Mouse (Mus musculus): Measurements from ENCODE around the gene Slc12a5. TPM values are rescaled to one million over a fixed set of nuclear protein-coding genes. Genes with fewer than 3 reads are reported as not detected.
A peak's percentile ranks its signal among the peaks of the same experiment; 100 is the strongest.

Gene Slc12a5
- polyA plus RNA-seq, 1 experiment: 386 TPM

DNA sequence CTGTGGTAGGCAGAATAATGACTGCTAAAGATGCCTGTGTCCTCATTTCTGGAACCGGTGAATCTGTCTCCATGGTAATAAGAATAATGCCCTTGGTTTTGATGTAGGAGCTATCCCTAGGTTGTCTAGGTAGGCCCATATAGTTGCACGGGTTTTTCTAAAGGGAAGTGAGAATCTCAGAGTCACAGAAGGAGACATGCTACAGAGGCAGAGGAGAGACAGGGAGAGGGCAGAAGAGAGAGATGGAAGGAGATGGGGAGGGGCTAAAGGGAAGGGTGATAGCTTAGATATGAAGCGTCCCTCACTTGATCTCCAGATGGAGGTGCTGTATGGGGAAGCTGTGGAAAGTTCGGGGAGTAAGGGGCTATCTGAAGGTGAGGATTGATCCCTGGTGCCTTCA, 76.8 kb downstream of the Slc12a5 start:
- Histone ChIP-seq H3K27me3 (ENCODE audit: control insufficient read depth, insufficient read depth, low read length) (no peaks in the 10 kb centered on the region), H3K27ac (ENCODE audit: insufficient read depth, low read length) (no peak overlapping the region), H3K4me3 (replicated peaks; ENCODE audit: insufficient read depth, low read depth, low read length) (no peak overlapping the region), H3K4me1 (ENCODE audit: control insufficient read depth, insufficient read depth, low read length) (peaks cover 4% of the 10 kb centered on the region; the same call in 1 of the 2 replicates)
- 72% methylated on average over 4 of the region's 4 CpGs for WGBS
- TF ChIP-seq CTCF (IDR thresholded peaks at IDR 0.05; ENCODE audit: borderline replicate concordance, insufficient read depth, low read depth, low read length): no peak
- no peak for TF ChIP-seq POLR2A (IDR thresholded peaks at IDR 0.05; ENCODE audit: borderline replicate concordance, insufficient read depth, low read length)
- DNase-seq: no peak

DNA sequence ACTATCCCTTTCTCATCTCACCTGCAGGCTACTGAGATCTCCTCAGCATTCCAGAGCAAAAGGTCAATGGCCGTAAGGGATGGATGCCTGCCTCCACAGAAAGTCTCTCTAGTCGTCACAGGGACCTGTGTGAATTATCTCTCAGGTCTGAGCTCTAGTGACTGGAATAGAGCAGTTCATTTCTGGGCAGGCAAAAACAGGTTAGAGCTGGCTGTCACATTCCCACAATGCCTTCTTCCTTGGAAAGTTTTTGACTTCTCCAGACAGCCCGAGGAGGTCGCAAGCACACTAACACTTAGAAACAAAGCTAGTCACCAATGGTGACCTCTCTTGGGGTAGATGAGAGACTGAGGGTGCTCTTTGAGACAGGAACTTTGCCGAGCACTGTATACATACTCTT, 81.5 kb downstream of the Slc12a5 start:
- DNase-seq: no peak
- Histone ChIP-seq H3K27ac (ENCODE audit: insufficient read depth, low read length) (no peak overlapping the region), H3K4me3 (replicated peaks; ENCODE audit: insufficient read depth, low read depth, low read length) (no peak overlapping the region), H3K4me1 (ENCODE audit: control insufficient read depth, insufficient read depth, low read length) (no peaks in the 10 kb centered on the region), H3K27me3 (ENCODE audit: control insufficient read depth, insufficient read depth, low read length) (no peaks in the 10 kb centered on the region)
- 93% methylated on average over 5 of the region's 5 CpGs for WGBS
- no peak for TF ChIP-seq CTCF (IDR thresholded peaks at IDR 0.05; ENCODE audit: borderline replicate concordance, insufficient read depth, low read depth, low read length)
- no peak for TF ChIP-seq POLR2A (IDR thresholded peaks at IDR 0.05; ENCODE audit: borderline replicate concordance, insufficient read depth, low read length)

GRCm38 (mm10) chr2:165043090-165043636, 82.6 kb downstream of the Slc12a5 start:
- no peak for TF ChIP-seq CTCF (IDR thresholded peaks at IDR 0.05; ENCODE audit: borderline replicate concordance, insufficient read depth, low read depth, low read length)
- no peak for TF ChIP-seq POLR2A (IDR thresholded peaks at IDR 0.05; ENCODE audit: borderline replicate concordance, insufficient read depth, low read length)
- WGBS: 7% methylated on average over 17 of the region's 17 CpGs
- no peaks in the 10 kb centered on the region for H3K4me1 ChIP-seq (ENCODE audit: control insufficient read depth, insufficient read depth, low read length)
- H3K27me3 ChIP-seq (ENCODE audit: control insufficient read depth, insufficient read depth, low read length): no peaks in the 10 kb centered on the region
- H3K27ac ChIP-seq (ENCODE audit: insufficient read depth, low read length): no peak overlapping the region
- peak overlapping the region; percentile 22 for H3K4me3 ChIP-seq (replicated peaks; ENCODE audit: insufficient read depth, low read depth, low read length)
- DNase-seq: peak in 1 of 2 experiments; percentile 12

- DNase-seq: no peak
- TF ChIP-seq CTCF (IDR thresholded peaks at IDR 0.05; ENCODE audit: borderline replicate concordance, insufficient read depth, low read depth, low read length) (no peak), POLR2A (IDR thresholded peaks at IDR 0.05; ENCODE audit: borderline replicate concordance, insufficient read depth, low read length) (no peak)
- 72% methylated on average over 2 of the region's 2 CpGs for WGBS
- Histone ChIP-seq H3K27ac (ENCODE audit: insufficient read depth, low read length) (no peak overlapping the region), H3K4me3 (replicated peaks; ENCODE audit: insufficient read depth, low read depth, low read length) (no peak overlapping the region), H3K4me1 (ENCODE audit: control insufficient read depth, insufficient read depth, low read length) (no peaks in the 10 kb centered on the region), H3K27me3 (ENCODE audit: control insufficient read depth, insufficient read depth, low read length) (no peaks in the 10 kb centered on the region)
Observed at GRCm38 (mm10) chr2:165043729-165044128, 83.1 kb downstream of the Slc12a5 start.

- TF ChIP-seq CTCF (IDR thresholded peaks at IDR 0.05; ENCODE audit: borderline replicate concordance, insufficient read depth, low read depth, low read length): no peak
- TF ChIP-seq POLR2A (IDR thresholded peaks at IDR 0.05; ENCODE audit: borderline replicate concordance, insufficient read depth, low read length): no peak
- 51% methylated on average over 5 of the region's 5 CpGs for WGBS
- DNase-seq: no peak
Observed at GRCm38 (mm10) chr2:165049044-165049443, 88.4 kb downstream of the Slc12a5 start.

More at GRCm38 (mm10) chr2:165049044-165049443, 88.4 kb downstream of the Slc12a5 start:
- H3K27me3 ChIP-seq (ENCODE audit: control insufficient read depth, insufficient read depth, low read length): no peaks in the 10 kb centered on the region
- H3K27ac ChIP-seq (ENCODE audit: insufficient read depth, low read length): no peak overlapping the region
- no peaks in the 10 kb centered on the region for H3K4me1 ChIP-seq (ENCODE audit: control insufficient read depth, insufficient read depth, low read length)
- no peak overlapping the region for H3K4me3 ChIP-seq (replicated peaks; ENCODE audit: insufficient read depth, low read depth, low read length)

Other genes starting within 250 kb of the Slc12a5 start
- not detected in 2 replicates for gene Spint5, start 245.5 kb upstream of the Slc12a5 start, polyA plus RNA-seq (2012; rRNA removed)
- 0.84 and 0.93 TPM in 2 replicates for gene Wfdc3, start 214.9 kb upstream of the Slc12a5 start, polyA plus RNA-seq (2012; rRNA removed)
- 43.1 and 44.3 TPM in 2 replicates for gene Dnttip1, start 214.8 kb upstream of the Slc12a5 start, polyA plus RNA-seq (2012; rRNA removed)
- 0.55 and 1.0 TPM in 2 replicates for gene Ube2c, start 190.9 kb upstream of the Slc12a5 start, polyA plus RNA-seq (2012; rRNA removed)
- 0.57 and 0.62 TPM in 2 replicates for gene Tnnc2, start 180.8 kb upstream of the Slc12a5 start, polyA plus RNA-seq (2012; rRNA removed)
- 70.7 and 70.8 TPM in 2 replicates for gene Snx21, start 175.0 kb upstream of the Slc12a5 start, polyA plus RNA-seq (2012; rRNA removed)
- 36.5 and 39.3 TPM in 2 replicates for gene Acot8, start 155.9 kb upstream of the Slc12a5 start, polyA plus RNA-seq (2012; rRNA removed)
- 7.6 and 8.1 TPM in 2 replicates for gene Zswim3, start 155.7 kb upstream of the Slc12a5 start, polyA plus RNA-seq (2012; rRNA removed)
- gene Zswim1, start 138.1 kb upstream of the Slc12a5 start, polyA plus RNA-seq (2012; rRNA removed): 19.4 and 20.0 TPM in 2 replicates
- 0.25 and 0.30 TPM in 2 replicates for gene Spata25, start 132.3 kb upstream of the Slc12a5 start, polyA plus RNA-seq (2012; rRNA removed)
- 177 and 191 TPM in 2 replicates for gene Ctsa, start 127.9 kb upstream of the Slc12a5 start, polyA plus RNA-seq (2012; rRNA removed)
- gene Neurl2, start 127.3 kb upstream of the Slc12a5 start, polyA plus RNA-seq (2012; rRNA removed): 6.1 and 6.3 TPM in 2 replicates
- 203 and 218 TPM in 2 replicates for gene Pltp, start 103.1 kb upstream of the Slc12a5 start, polyA plus RNA-seq (2012; rRNA removed)
- gene Pcif1, start 81.5 kb upstream of the Slc12a5 start, polyA plus RNA-seq (2012; rRNA removed): 54.9 and 56.3 TPM in 2 replicates
- 32.0 and 34.7 TPM in 2 replicates for gene Zfp335, start 49.0 kb upstream of the Slc12a5 start, polyA plus RNA-seq (2012; rRNA removed)
- gene Mmp9, start 20.0 kb upstream of the Slc12a5 start, polyA plus RNA-seq (2012; rRNA removed): 3.3 and 3.7 TPM in 2 replicates
- 54.9 and 56.7 TPM in 2 replicates for gene Ncoa5, start 74.1 kb downstream of the Slc12a5 start, polyA plus RNA-seq (2012; rRNA removed)
- 2.1 TPM in 2 replicates for gene Cd40, start 94.8 kb downstream of the Slc12a5 start, polyA plus RNA-seq (2012; rRNA removed)
- not detected in 2 replicates for gene 1700025C18Rik, start 129.9 kb downstream of the Slc12a5 start, polyA plus RNA-seq (2012; rRNA removed)

All from cerebellum, adult 2 months (tissue).